Mouse (Mus musculus): ENCODE results near the gene BB287469. TPM values are rescaled to one million over a fixed set of nuclear protein-coding genes. Genes with fewer than 3 reads are reported as not detected.

BB287469 gene
- not detected for polyA plus RNA-seq (2017; shearing (Covaris generic))

GRCm38 (mm10) chr12:87816277-87816676 lies at the start of gene BB287469:
TSS of gene BB287469 (plus strand) at chr12:87816577.

DNA sequence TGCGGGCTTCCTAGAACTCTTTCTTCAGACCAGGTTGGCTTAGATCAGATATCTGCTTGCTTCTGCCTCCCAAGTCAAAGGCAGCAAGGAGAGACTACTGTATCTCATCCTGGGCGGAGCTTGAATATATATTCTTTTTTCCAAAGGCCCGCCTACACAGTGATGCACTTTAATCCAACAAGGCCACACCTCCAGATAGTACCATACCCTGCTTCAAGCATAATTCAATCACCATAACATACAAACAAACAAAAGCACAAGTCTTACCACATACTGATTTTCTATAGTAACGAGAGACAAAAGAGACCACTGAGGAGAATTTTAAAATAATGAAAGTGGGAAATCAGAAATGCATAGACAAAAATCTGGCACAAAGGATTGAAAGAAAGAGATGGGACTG lies 40.7 kb upstream of the BB287469 start, which contains the start of gene Gm21319:
Gene Gm21319 (minus strand): TSS at position 101 of the 400 bp plus-strand sequence.

GRCm38 (mm10) chr12:87795212-87795611 lies 21.2 kb upstream of the BB287469 start, which contains the start of gene Gm21936:
TSS of gene Gm21936 (plus strand) at chr12:87795512.

GRCm38 (mm10) chr12:87842239-87842638 lies 25.9 kb downstream of the BB287469 start, which contains the start of gene Gm2001:
TSS of gene Gm2001 (minus strand) at chr12:87842339.

Other genes with a start within 250 kb of the BB287469 start
- gene Oog1, start 213.9 kb upstream of the BB287469 start, polyA plus RNA-seq (2017; shearing (Covaris generic)) = not detected
- not detected for gene Gm4027, start 197.7 kb upstream of the BB287469 start, polyA plus RNA-seq (2017; shearing (Covaris generic))
- not detected for gene Gm16381, start 172.0 kb upstream of the BB287469 start, polyA plus RNA-seq (2017; shearing (Covaris generic))
- not detected for gene Gm21319, start 40.8 kb upstream of the BB287469 start, polyA plus RNA-seq (2017; shearing (Covaris generic))
- not detected for gene Gm21936, start 21.1 kb upstream of the BB287469 start, polyA plus RNA-seq (2017; shearing (Covaris generic))
- not detected for gene Gm2001, start 25.8 kb downstream of the BB287469 start, polyA plus RNA-seq (2017; shearing (Covaris generic))
- not detected for gene Gm2016, start 57.5 kb downstream of the BB287469 start, polyA plus RNA-seq (2017; shearing (Covaris generic))
- not detected for gene Gm2022, start 78.8 kb downstream of the BB287469 start, polyA plus RNA-seq (2017; shearing (Covaris generic))
- gene Gm2035, start 103.3 kb downstream of the BB287469 start, polyA plus RNA-seq (2017; shearing (Covaris generic)) = not detected
- gene Gm2042, start 137.5 kb downstream of the BB287469 start, polyA plus RNA-seq (2017; shearing (Covaris generic)) = not detected
- not detected for gene Gm2075, start 195.3 kb downstream of the BB287469 start, polyA plus RNA-seq (2017; shearing (Covaris generic))
- not detected for gene Gm6803, start 202.2 kb downstream of the BB287469 start, polyA plus RNA-seq (2017; shearing (Covaris generic))
- gene Gm2056, start 210.4 kb downstream of the BB287469 start, polyA plus RNA-seq (2017; shearing (Covaris generic)) = not detected